Mouse (Mus musculus) kidney, postnatal 0 days (tissue): ENCODE measurements around the gene Krt2. TPM values are rescaled to one million over a fixed set of nuclear protein-coding genes. Genes with fewer than 3 reads are reported as not detected.
A peak's percentile ranks its signal among the peaks of the same experiment; 100 is the strongest.

ENCODE experiments used
- ATAC-seq: fragments of 200-750 bp; cut with Nextera tagmentation; replicated peaks from 2 replicates; pipeline ENCODE4 v1.8.0; 2017; ENCODE audit warnings: low read depth, moderate number of reproducible peaks, moderate TSS enrichment, moderate library complexity; ENCODE audit not compliant: low FRiP score
- DNase-seq: peaks from one replicate; pipeline ENCODE4 v3.0.0-alpha.2; 2016; ENCODE audit warnings: low spot score
- H3K27ac ChIP-seq: fragments of 300-500 bp; sonication (generic); 2 replicates; pipeline ENCODE4 v1.5.1; 2014; ENCODE audit warnings: mild to moderate bottlenecking
- H3K27me3 ChIP-seq: fragments of 300-500 bp; sonication (generic); 2 replicates; pipeline ENCODE4 v1.6.1; 2014; ENCODE audit warnings: low read length, mixed read lengths; ENCODE audit not compliant: insufficient read depth
- H3K36me3 ChIP-seq: fragments of 300-500 bp; sonication (generic); 2 replicates; pipeline ENCODE4 v1.6.1; 2014; ENCODE audit warnings: low read length, mixed read lengths; ENCODE audit not compliant: insufficient read depth
- H3K4me1 ChIP-seq: fragments of 300-500 bp; sonication (generic); replicated peaks from 2 replicates; pipeline ENCODE4 v1.6.1; 2014; ENCODE audit warnings: antibody characterized with exemption, low read length, mixed read lengths; ENCODE audit not compliant: insufficient read depth
- H3K4me2 ChIP-seq: fragments of 300-500 bp; sonication (generic); 2 replicates; pipeline ENCODE4 v1.6.1; 2014; ENCODE audit warnings: mild to moderate bottlenecking, low read length, moderate library complexity, mixed read lengths
- H3K4me3 ChIP-seq: fragments of 300-500 bp; sonication (generic); replicated peaks from 2 replicates; pipeline ENCODE4 v1.5.1; 2014; ENCODE audit warnings: low read depth, low read length
- H3K9ac ChIP-seq: fragments of 300-500 bp; sonication (generic); 2 replicates; pipeline ENCODE4 v1.6.1; 2014; ENCODE audit warnings: low read depth, low read length
- H3K9me3 ChIP-seq: fragments of 300-500 bp; sonication (generic); replicated peaks from 2 replicates; pipeline ENCODE4 v1.6.1; 2016; ENCODE audit warnings: low read length, inconsistent platforms, mixed read lengths
- CTCF ChIP-seq: IDR thresholded peaks from 2 replicates; pipeline ENCODE4 v1.5.1; 2016; ENCODE audit warnings: antibody characterized with exemption, low read depth, mild to moderate bottlenecking, moderate library complexity
- WGBS: fragments of 180-500 bp; shearing (Covaris S2); extraction: QIAGEN DNeasy Blood & Tissue Kit; methylation state at CpG from one replicate; pipeline ENCODE4 v1.1.7; 2014; 5-methylcytosine and 5-hydroxymethylcytosine counted together
- polyA plus RNA-seq: library from polyadenylated mRNA; unstranded; fragments of >200 nt; fragmentation: Nextera tagmentation; extraction: Ambion mirVana; gene quantifications from 2 replicates; pipeline ENCODE4 v1.2.1, GENCODE M21; 2015

Krt2 gene
- not detected in 2 replicates for polyA plus RNA-seq

DNA sequence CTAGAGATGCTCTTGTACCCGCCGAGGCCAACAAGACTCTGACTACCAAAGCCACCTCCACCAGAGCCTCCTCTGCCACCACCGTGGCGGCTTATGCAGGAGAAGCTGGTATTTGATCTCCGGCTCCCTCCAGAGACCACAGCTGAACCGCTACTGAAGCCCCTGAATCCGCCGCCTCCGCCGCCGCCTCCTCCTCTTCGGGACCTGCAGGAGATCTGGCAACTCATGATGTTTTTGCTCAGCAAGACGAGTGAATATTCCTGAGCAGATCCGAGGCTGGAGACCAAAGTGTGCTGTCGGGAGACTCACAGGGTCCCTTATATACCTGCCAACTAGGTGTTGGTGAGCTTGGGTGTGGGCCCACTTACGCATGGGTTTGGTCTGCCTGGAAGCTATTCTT is at the start of gene Krt2:
Krt2 (minus strand) TSS at position 295 of the 400 bp plus-strand sequence.
- H3K36me3 ChIP-seq: no peaks in the 10 kb centered on the region
- H3K27me3 ChIP-seq: no peaks in the 10 kb centered on the region
- no peaks in the 10 kb centered on the region for H3K9me3 ChIP-seq
- no peak within 1 kb of the TSS for H3K4me2 ChIP-seq
- no peak within 1 kb of the TSS for H3K4me3 ChIP-seq
- no peak for DNase-seq
- no peak within 1 kb of the TSS for H3K9ac ChIP-seq
- H3K27ac ChIP-seq: no peak within 1 kb of the TSS
- TF ChIP-seq CTCF: no peak
- no peaks in the 10 kb centered on the region for H3K4me1 ChIP-seq
- WGBS: 77% methylated on average over 16 of the region's 16 CpGs
- no peak for ATAC-seq

DNA sequence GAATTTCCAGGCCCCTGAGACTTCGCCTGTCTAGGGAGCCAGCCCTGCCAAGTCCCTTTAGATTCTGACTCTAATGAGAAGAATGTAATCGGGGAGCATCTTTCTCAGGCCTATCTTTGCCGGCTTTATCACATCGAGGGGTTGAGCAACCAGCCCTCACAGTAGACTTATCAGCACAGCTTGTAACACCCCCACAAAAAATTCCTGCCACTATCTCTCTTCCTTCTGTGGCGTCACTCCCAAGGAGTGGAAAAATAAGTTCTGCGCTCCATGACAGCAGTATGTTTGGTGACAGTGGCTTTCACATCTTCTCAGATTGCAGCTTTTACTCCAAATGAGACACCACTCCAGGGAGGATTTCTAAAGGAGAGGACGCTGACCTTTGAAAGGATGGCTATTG is 48.8 kb upstream of the Krt2 start:
- no peaks in the 10 kb centered on the region for H3K27me3 ChIP-seq
- no peak overlapping the region for H3K27ac ChIP-seq
- H3K4me1 ChIP-seq: no peaks in the 10 kb centered on the region
- H3K36me3 ChIP-seq: no peaks in the 10 kb centered on the region
- no peak overlapping the region for H3K4me3 ChIP-seq
- no peak overlapping the region for H3K9ac ChIP-seq
- no peak for DNase-seq
- no peak for TF ChIP-seq CTCF
- no peak overlapping the region for H3K4me2 ChIP-seq
- H3K9me3 ChIP-seq: no peaks in the 10 kb centered on the region
- 80% methylated on average over 7 of the region's 7 CpGs for WGBS
- no peak for ATAC-seq

DNA sequence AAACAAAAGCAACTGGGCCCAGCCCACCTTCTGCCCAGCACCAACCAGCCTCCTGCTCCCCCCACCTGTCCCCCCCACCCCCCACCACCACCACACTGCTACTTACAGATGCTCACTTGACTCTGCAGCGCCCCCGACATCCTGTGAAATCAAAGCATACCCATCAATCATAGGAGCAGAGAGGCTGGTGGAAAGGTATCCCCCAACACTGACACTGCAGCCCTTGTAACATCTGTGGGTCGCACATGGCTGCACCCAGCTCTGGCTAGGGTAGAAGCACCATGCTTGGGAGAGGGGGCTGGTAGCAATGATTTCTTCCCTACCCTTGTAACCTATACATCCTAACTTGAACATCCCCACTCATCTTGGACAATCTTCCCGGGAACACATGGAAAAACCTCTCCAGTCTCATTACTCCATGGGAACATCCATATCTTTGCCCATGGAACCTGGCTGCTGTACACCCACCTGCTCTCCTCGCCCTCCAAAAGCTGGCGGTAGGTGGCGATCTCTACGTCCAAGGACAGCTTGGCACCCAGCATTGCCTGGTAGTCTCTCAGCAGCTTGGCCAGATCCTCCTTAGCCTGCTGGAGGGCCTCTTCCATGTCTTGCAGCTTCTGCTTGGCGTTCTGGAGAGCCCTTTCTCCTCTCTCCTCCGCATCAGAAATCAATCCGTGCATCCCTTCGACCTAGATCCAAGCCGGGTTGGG is 42.6 kb upstream of the Krt2 start:
- no peak for DNase-seq
- no peaks in the 10 kb centered on the region for H3K9me3 ChIP-seq
- H3K9ac ChIP-seq: no peak overlapping the region
- H3K27me3 ChIP-seq: no peaks in the 10 kb centered on the region; the same call in 1 of the 2 replicates
- H3K4me1 ChIP-seq: no peaks in the 10 kb centered on the region
- peak; percentile 46; the same call in 1 of the 2 replicates for TF ChIP-seq CTCF
- WGBS: 53% methylated on average over 13 of the region's 13 CpGs
- peak overlapping the region; percentile 79 for H3K4me2 ChIP-seq
- H3K4me3 ChIP-seq: peak overlapping the region; percentile 32
- no peaks in the 10 kb centered on the region for H3K36me3 ChIP-seq
- no peak overlapping the region for H3K27ac ChIP-seq
- ATAC-seq: no peak

DNA sequence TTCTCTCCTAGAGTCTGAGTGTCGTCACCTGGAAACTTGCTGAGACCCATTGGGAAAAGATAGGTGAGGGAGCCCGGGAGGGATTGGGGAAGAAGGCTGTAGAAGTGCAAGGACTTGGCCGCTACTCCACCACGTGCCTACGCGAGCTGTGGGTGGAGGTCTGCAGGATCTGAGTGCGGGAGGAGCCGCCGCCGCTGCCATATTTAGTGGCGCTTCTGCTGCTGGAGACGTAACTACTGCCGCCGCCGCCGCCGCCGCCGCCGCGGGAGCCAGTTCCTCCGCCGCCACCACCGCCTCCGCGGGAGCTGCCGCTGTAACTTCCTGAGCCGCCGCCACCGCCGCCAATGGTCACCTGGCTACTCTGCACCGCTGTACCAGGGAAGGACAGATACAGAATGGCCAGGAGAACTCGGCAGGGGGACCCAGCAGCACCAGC is 41.8 kb upstream of the Krt2 start:
- H3K36me3 ChIP-seq: no peaks in the 10 kb centered on the region
- H3K27ac ChIP-seq: no peak overlapping the region
- peak overlapping the region; percentile 79 for H3K4me2 ChIP-seq
- no peaks in the 10 kb centered on the region for H3K4me1 ChIP-seq
- no peaks in the 10 kb centered on the region for H3K9me3 ChIP-seq
- WGBS: under 1% methylated on average over 31 of the region's 33 CpGs
- no peaks in the 10 kb centered on the region; the same call in 1 of the 2 replicates for H3K27me3 ChIP-seq
- ATAC-seq (no peak; the same call in 1 of the 2 replicates), DNase-seq (peak; percentile 57)
- peak overlapping the region; percentile 32 for H3K4me3 ChIP-seq
- H3K9ac ChIP-seq: 0 out of 2 replicates have a peak overlapping the region, but pooled peaks have one; percentile 40
- TF ChIP-seq CTCF: no peak

DNA sequence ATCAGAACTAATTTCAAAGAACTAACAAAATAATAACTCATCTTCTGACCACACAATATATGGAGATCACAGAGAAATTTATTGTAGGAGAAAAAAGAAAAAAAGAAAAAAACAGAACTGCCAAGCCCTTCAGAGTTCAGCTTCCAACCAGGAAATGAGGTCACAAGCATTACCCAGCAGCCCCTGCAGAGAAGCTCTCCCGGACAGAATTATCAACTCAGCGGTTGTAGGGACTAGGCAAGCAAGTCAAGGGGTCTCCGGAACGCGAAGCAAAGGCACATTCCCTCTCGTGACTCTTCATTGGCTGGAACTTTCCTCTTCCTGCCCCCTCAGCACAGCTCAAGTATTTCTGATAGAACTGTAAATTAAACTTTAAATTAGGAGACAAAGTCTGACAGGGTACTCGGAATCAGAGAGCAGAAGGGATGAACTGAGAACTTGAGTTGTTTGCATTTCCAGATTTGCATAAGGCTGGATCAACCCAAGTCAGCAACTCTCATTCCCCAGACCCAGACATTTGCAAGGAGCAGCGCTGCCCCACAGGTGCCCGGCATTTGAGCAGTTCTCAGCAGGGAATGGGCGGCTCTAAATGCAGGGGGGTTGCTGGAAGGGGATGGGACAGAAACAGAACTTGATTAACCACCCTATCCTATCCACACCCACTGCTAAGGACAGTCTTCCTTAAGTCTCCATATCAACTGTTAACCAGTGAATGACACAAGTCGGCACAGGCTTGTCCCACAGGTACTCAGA is 40.9 kb upstream of the Krt2 start:
- H3K27ac ChIP-seq: no peak overlapping the region
- ATAC-seq: no peak
- no peaks in the 10 kb centered on the region for H3K9me3 ChIP-seq
- H3K36me3 ChIP-seq: no peaks in the 10 kb centered on the region
- TF ChIP-seq CTCF: no peak
- no peaks in the 10 kb centered on the region for H3K4me1 ChIP-seq
- DNase-seq: peak; percentile 47
- 8% methylated on average over 11 of the region's 11 CpGs for WGBS
- H3K9ac ChIP-seq: no peak overlapping the region
- H3K4me2 ChIP-seq: peak overlapping the region; percentile 79
- no peak overlapping the region for H3K4me3 ChIP-seq
- H3K27me3 ChIP-seq: no peaks in the 10 kb centered on the region; the same call in 1 of the 2 replicates

DNA sequence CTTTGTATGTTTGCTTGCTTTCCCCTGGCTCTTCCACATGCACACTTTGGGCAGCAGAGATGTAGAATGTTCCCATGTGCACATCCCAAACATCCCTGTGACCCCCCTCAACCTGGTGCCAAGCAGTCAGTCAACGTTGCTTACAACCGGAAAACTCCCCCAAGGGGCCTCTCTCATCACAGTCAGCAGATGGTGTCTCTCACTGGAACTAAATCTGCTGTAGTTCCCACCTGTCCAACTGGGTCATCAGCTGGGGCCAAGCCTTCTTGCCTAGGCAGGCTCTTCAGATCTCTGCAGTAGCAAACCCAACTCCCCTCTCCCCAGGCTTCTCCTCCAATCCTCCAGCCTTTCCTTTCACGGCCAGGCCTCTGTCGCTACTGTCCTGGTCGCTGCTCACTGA is 38.7 kb upstream of the Krt2 start:
- DNase-seq (no peak), ATAC-seq (no peak)
- Histone ChIP-seq H3K4me3 (no peak overlapping the region), H3K27me3 (no peaks in the 10 kb centered on the region; the same call in 1 of the 2 replicates), H3K4me2 (no peak overlapping the region), H3K4me1 (no peaks in the 10 kb centered on the region), H3K9me3 (no peaks in the 10 kb centered on the region), H3K36me3 (no peaks in the 10 kb centered on the region), H3K27ac (no peak overlapping the region), H3K9ac (no peak overlapping the region)
- 32% methylated on average over 5 of the region's 5 CpGs for WGBS
- TF ChIP-seq CTCF: no peak
